Mouse (Mus musculus) MEL (cell line): ENCODE results near the gene Tmem8b. TPM values are rescaled to one million over a fixed set of nuclear protein-coding genes. Genes with fewer than 3 reads are reported as not detected.

Source experiments
- DNase-seq: peaks from one replicate; pipeline ENCODE4 v3.0.0; 2011; ENCODE audit warnings: low read depth, low spot score
- H3K27ac ChIP-seq: 2 replicates; pipeline ENCODE4 v1.5.1; 2012; ENCODE audit warnings: low read depth, mild to moderate bottlenecking, control low read depth, low read length, moderate library complexity; ENCODE audit not compliant: control insufficient read depth
- H3K27me3 ChIP-seq, 2 experiments: fragments of 150-350 bp in 1 of 2; sonication (generic) in 1 of 2; 2 replicates each; pipeline ENCODE4 v1.6.1; 2012; ENCODE audit warnings: low read length in 2 of 2, mild to moderate bottlenecking in 2 of 2, improper control_type of control experiment in 1 of 2, moderate library complexity in 1 of 2; ENCODE audit not compliant: insufficient read depth in 2 of 2, control insufficient read depth in 1 of 2
- H3K36me3 ChIP-seq, 2 experiments: 2 replicates each; pipeline ENCODE4 v1.6.1; 2012 to 2014; ENCODE audit warnings: low read length in 2 of 2, improper control_type of control experiment in 1 of 2, inconsistent platforms in 1 of 2, mild to moderate bottlenecking in 1 of 2; ENCODE audit not compliant: insufficient read depth in 2 of 2, control insufficient read depth in 1 of 2
- H3K4me1 ChIP-seq, 2 experiments: fragments of 150-350 bp in 1 of 2; sonication (generic) in 1 of 2; 2 replicates each; pipeline ENCODE4 v1.6.1; 2012; ENCODE audit warnings: low read length in 2 of 2, improper control_type of control experiment in 1 of 2, mild to moderate bottlenecking in 1 of 2; ENCODE audit not compliant: insufficient read depth in 2 of 2, control insufficient read depth in 1 of 2
- H3K4me3 ChIP-seq, 2 experiments: fragments of 150-350 bp in 1 of 2; sonication (generic) in 1 of 2; 2 replicates each; pipeline ENCODE4 v1.5.1; 2012; ENCODE audit warnings: low read depth in 2 of 2, low read length in 2 of 2, mild to moderate bottlenecking in 2 of 2, moderate library complexity in 2 of 2, control low read depth in 1 of 2, improper control_type of control experiment in 1 of 2; ENCODE audit not compliant: control insufficient read depth in 1 of 2, insufficient read depth in 1 of 2
- H3K79me2 ChIP-seq: 2 replicates; pipeline ENCODE4 v1.6.1; 2012; ENCODE audit warnings: mild to moderate bottlenecking, low read length, moderate library complexity; ENCODE audit not compliant: control insufficient read depth, poor library complexity, insufficient read depth
- H3K9ac ChIP-seq: 2 replicates; pipeline ENCODE4 v1.6.1; 2012; ENCODE audit warnings: low read depth, mild to moderate bottlenecking, control low read depth, low read length, moderate library complexity; ENCODE audit not compliant: control insufficient read depth, poor library complexity, severe bottlenecking
- H3K9me3 ChIP-seq: fragments of 150-350 bp; sonication (generic); replicated peaks from 2 replicates; pipeline ENCODE4 v1.6.1; 2012; ENCODE audit warnings: mild to moderate bottlenecking, low read length, improper control_type of control experiment, moderate library complexity; ENCODE audit not compliant: insufficient read depth
- CTCF ChIP-seq, 3 experiments: IDR thresholded peaks in 2 of 3; conservative IDR thresholded peaks in 1 of 3; 2 replicates each; pipeline ENCODE4 v1.5.1; 2011 to 2012; ENCODE audit warnings: low read length in 3 of 3, low read depth in 2 of 3, mild to moderate bottlenecking in 2 of 3, improper control_type of control experiment in 1 of 3, inconsistent platforms in 1 of 3, mixed read lengths in 1 of 3, moderate library complexity in 1 of 3; ENCODE audit not compliant: control insufficient read depth in 1 of 3, insufficient read depth in 1 of 3, poor library complexity in 1 of 3, severe bottlenecking in 1 of 3
- MYB ChIP-seq: IDR thresholded peaks from 2 replicates; pipeline ENCODE4 v1.6.1; 2011; ENCODE audit warnings: mild to moderate bottlenecking, low read depth, low read length, improper control_type of control experiment
- polyA plus RNA-seq, 2 experiments: library from polyadenylated mRNA; stranded (reverse) in 1 of 2; unstranded in 1 of 2; fragments of >175 nt in 1 of 2; fragments of >200 nt in 1 of 2; gene quantifications; 2 replicates each; pipeline versions ENCODE4 v1.2.1 to v1.2.4; 2012; ENCODE audit warnings: low replicate concordance in 2 of 2, low read depth in 1 of 2; ENCODE audit not compliant: insufficient read length in 2 of 2, insufficient read depth in 1 of 2, missing spikeins in 1 of 2
- total RNA-seq: library from RNA; depleted of rRNA; stranded (reverse); fragments of 300-350 nt; gene quantifications from 2 replicates; pipeline ENCODE4 v1.2.3, GENCODE M21; 2012; rRNA removed

Tmem8b gene
- total and polyA plus RNA-seq, 3 experiments, result 0.46 to 3.6 TPM; not detected in 1

DNA sequence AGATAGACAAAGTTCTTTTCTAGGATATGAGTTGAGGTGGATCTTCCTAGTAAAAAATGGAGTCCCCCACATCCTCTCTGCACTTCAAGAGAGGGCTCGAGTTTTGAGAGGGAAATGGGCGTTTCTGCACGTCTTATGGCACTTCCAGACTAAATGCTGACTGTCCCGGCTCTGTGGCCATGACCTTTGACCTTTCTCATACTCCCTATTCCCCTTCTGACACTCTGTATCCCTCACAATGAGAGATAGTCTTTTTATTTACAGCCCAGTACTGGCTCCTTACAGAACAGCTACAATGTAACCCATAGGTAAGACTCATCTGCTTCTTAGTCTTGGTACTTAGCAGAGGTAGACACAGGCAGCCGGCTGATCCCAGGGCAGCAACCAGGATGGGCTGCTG, 72.8 kb downstream of the Tmem8b start:
- TF ChIP-seq CTCF (IDR thresholded peaks at IDR 0.05 in 2 of 3, conservative IDR thresholded peaks at IDR 0.05 in 1 of 3; ENCODE audit: control insufficient read depth in 1 of 3, insufficient read depth in 1 of 3, low read depth in 2 of 3, low read length in 3 of 3, poor library complexity in 1 of 3, severe bottlenecking in 1 of 3), result no peak
- no peak for TF ChIP-seq MYB

More for the DNA sequence above, 72.8 kb downstream of the Tmem8b start:
- Histone ChIP-seq H3K4me1 (no peaks in the 10 kb centered on the region), H3K79me2 (no peaks in the 10 kb centered on the region), H3K9ac (no peak overlapping the region), H3K27me3 (peaks cover 8 to 20% of the 10 kb centered on the region in 2 experiments), H3K9me3 (no peaks in the 10 kb centered on the region), H3K4me3 (no peak overlapping the region), H3K36me3 (no peaks in the 10 kb centered on the region), H3K27ac (no peak overlapping the region)
- DNase-seq, result no peak

Other genes starting within 250 kb of the Tmem8b start
- gene Fam166b, start 239.8 kb upstream of the Tmem8b start, total RNA-seq, result not detected in 2 replicates
- not detected for gene Fam166b, start 239.8 kb upstream of the Tmem8b start, polyA plus RNA-seq
- 7.6 and 9.1 TPM in 2 replicates for gene Tesk1, start 227.0 kb upstream of the Tmem8b start, total RNA-seq
- 10 to 100 TPM in 1 of 2 experiments, not detected in 1; 24.6 TPM for gene Tesk1, start 227.0 kb upstream of the Tmem8b start, polyA plus RNA-seq
- gene Cd72, start 214.3 kb upstream of the Tmem8b start, total RNA-seq, result 0.52 and 1.3 TPM in 2 replicates
- 1 to 10 TPM in 1 of 2 experiments, not detected in 1; 2.4 TPM for gene Cd72, start 214.3 kb upstream of the Tmem8b start, polyA plus RNA-seq
- 0.08 TPM in 1 of 2 replicates, not detected in the other for gene Sit1, start 185.2 kb upstream of the Tmem8b start, total RNA-seq
- under 1 TPM in 1 of 2 experiments, not detected in 1; 0.06 TPM for gene Sit1, start 185.2 kb upstream of the Tmem8b start, polyA plus RNA-seq
- 32.9 and 44.3 TPM in 2 replicates for gene Ccdc107, start 176.1 kb upstream of the Tmem8b start, total RNA-seq
- gene Ccdc107, start 176.1 kb upstream of the Tmem8b start, polyA plus RNA-seq, result 10 to 100 TPM in 1 of 2 experiments, not detected in 1; 56.7 TPM
- gene Arhgef39, start 169.3 kb upstream of the Tmem8b start, total RNA-seq, result 26.3 and 26.5 TPM in 2 replicates
- gene Arhgef39, start 169.3 kb upstream of the Tmem8b start, polyA plus RNA-seq, result 10 to 100 TPM in 1 of 2 experiments, not detected in 1; 56.7 TPM
- gene Car9, start 162.0 kb upstream of the Tmem8b start, total RNA-seq, result 0.77 and 1.2 TPM in 2 replicates
- 1 to 10 TPM in 1 of 2 experiments, not detected in 1; 3.3 TPM for gene Car9, start 162.0 kb upstream of the Tmem8b start, polyA plus RNA-seq
- gene Tpm2, start 145.2 kb upstream of the Tmem8b start, total RNA-seq, result 0.08 TPM in 1 of 2 replicates, not detected in the other
- not detected for gene Tpm2, start 145.2 kb upstream of the Tmem8b start, polyA plus RNA-seq
- gene Creb3, start 106.6 kb upstream of the Tmem8b start, total RNA-seq, result 14.9 and 17.1 TPM in 2 replicates
- 10 to 100 TPM in 1 of 2 experiments, not detected in 1; 21.3 TPM for gene Creb3, start 106.6 kb upstream of the Tmem8b start, polyA plus RNA-seq
- 106 and 112 TPM in 2 replicates for gene Tln1, start 106.3 kb upstream of the Tmem8b start, total RNA-seq
- gene Tln1, start 106.3 kb upstream of the Tmem8b start, polyA plus RNA-seq, result 100 to 1,000 TPM in 1 of 2 experiments, 10 to 100 TPM in 1; 22.9 to 146 TPM
- gene Rgp1, start 90.3 kb upstream of the Tmem8b start, total RNA-seq, result 14.3 and 17.1 TPM in 2 replicates
- 10 to 100 TPM in 1 of 2 experiments, not detected in 1; 47.6 TPM for gene Rgp1, start 90.3 kb upstream of the Tmem8b start, polyA plus RNA-seq
- 5.7 and 6.2 TPM in 2 replicates for gene Gba2, start 90.1 kb upstream of the Tmem8b start, total RNA-seq
- gene Gba2, start 90.1 kb upstream of the Tmem8b start, polyA plus RNA-seq, result 10 to 100 TPM in 1 of 2 experiments, not detected in 1; 24.9 TPM
- 0.73 and 1.0 TPM in 2 replicates for gene Msmp, start 84.5 kb upstream of the Tmem8b start, total RNA-seq
- gene Msmp, start 84.5 kb upstream of the Tmem8b start, polyA plus RNA-seq, result 1 to 10 TPM in 1 of 2 experiments, not detected in 1; 2.5 TPM
- 0.27 and 0.49 TPM in 2 replicates for gene Npr2, start 37.0 kb upstream of the Tmem8b start, total RNA-seq
- gene Npr2, start 37.0 kb upstream of the Tmem8b start, polyA plus RNA-seq, result 1 to 10 TPM in 1 of 2 experiments, not detected in 1; 2.3 TPM
- gene Spag8, start 15.4 kb upstream of the Tmem8b start, total RNA-seq, result 0.15 and 0.29 TPM in 2 replicates
- gene Spag8, start 15.4 kb upstream of the Tmem8b start, polyA plus RNA-seq, result under 1 TPM in 1 of 2 experiments, not detected in 1; 0.57 TPM
- gene Hint2, start 12.5 kb upstream of the Tmem8b start, total RNA-seq, result 35.3 and 46.4 TPM in 2 replicates
- gene Hint2, start 12.5 kb upstream of the Tmem8b start, polyA plus RNA-seq, result 100 to 1,000 TPM in 1 of 2 experiments, 10 to 100 TPM in 1; 33.2 to 254 TPM
- gene Fam221b, start 174 bp downstream of the Tmem8b start, total RNA-seq, result 7.0 and 8.8 TPM in 2 replicates
- gene Fam221b, start 174 bp downstream of the Tmem8b start, polyA plus RNA-seq, result under 1 TPM in 1 of 2 experiments, not detected in 1; 0.10 TPM
- gene Olfr70, start 31.8 kb downstream of the Tmem8b start, total RNA-seq, result not detected in 2 replicates
- not detected for gene Olfr70, start 31.8 kb downstream of the Tmem8b start, polyA plus RNA-seq
- gene Olfr71, start 41.3 kb downstream of the Tmem8b start, total RNA-seq, result not detected in 2 replicates
- gene Olfr71, start 41.3 kb downstream of the Tmem8b start, polyA plus RNA-seq, result not detected
- not detected in 2 replicates for gene Hrct1, start 58.2 kb downstream of the Tmem8b start, total RNA-seq
- gene Hrct1, start 58.2 kb downstream of the Tmem8b start, polyA plus RNA-seq, result not detected
- gene Spaar, start 61.1 kb downstream of the Tmem8b start, total RNA-seq, result not detected in 2 replicates
- gene Spaar, start 61.1 kb downstream of the Tmem8b start, polyA plus RNA-seq, result not detected
- gene Olfr159, start 102.0 kb downstream of the Tmem8b start, total RNA-seq, result not detected in 2 replicates
- not detected for gene Olfr159, start 102.0 kb downstream of the Tmem8b start, polyA plus RNA-seq
- not detected in 2 replicates for gene Olfr156, start 154.9 kb downstream of the Tmem8b start, total RNA-seq
- gene Olfr156, start 154.9 kb downstream of the Tmem8b start, polyA plus RNA-seq, result not detected
- gene Olfr157, start 171.2 kb downstream of the Tmem8b start, total RNA-seq, result not detected in 2 replicates
- gene Olfr157, start 171.2 kb downstream of the Tmem8b start, polyA plus RNA-seq, result under 1 TPM in 1 of 2 experiments, not detected in 1; 0.01 TPM
- not detected in 2 replicates for gene Olfr155, start 182.6 kb downstream of the Tmem8b start, total RNA-seq
- gene Olfr155, start 182.6 kb downstream of the Tmem8b start, polyA plus RNA-seq, result not detected
- gene Reck, start 206.6 kb downstream of the Tmem8b start, total RNA-seq, result 0.12 and 0.13 TPM in 2 replicates
- gene Reck, start 206.6 kb downstream of the Tmem8b start, polyA plus RNA-seq, result under 1 TPM in 1 of 2 experiments, not detected in 1; 0.60 TPM